Mouse (Mus musculus) cortical plate, adult 2 months (tissue): ENCODE measurements around the gene Ksr1. TPM values are rescaled to one million over a fixed set of nuclear protein-coding genes. Genes with fewer than 3 reads are reported as not detected.

ENCODE experiments used
- H3K27ac ChIP-seq: fragments of 200-500 bp; 2 replicates; pipeline ENCODE4 v1.5.1; 2012; ENCODE audit warnings: low read length, control low read depth, inconsistent platforms; ENCODE audit not compliant: insufficient read depth
- H3K4me1 ChIP-seq: fragments of 200-500 bp; 2 replicates; pipeline ENCODE4 v1.6.1; 2011; ENCODE audit warnings: low read length; ENCODE audit not compliant: control insufficient read depth, insufficient read depth
- H3K4me3 ChIP-seq: fragments of 200-500 bp; 2 replicates; pipeline ENCODE4 v1.5.1; 2011; ENCODE audit warnings: mild to moderate bottlenecking, low read length, control low read depth; ENCODE audit not compliant: insufficient read depth
- CTCF ChIP-seq: fragments of 200-500 bp; IDR thresholded peaks from 2 replicates; pipeline ENCODE4 v1.5.1; 2011; ENCODE audit warnings: mild to moderate bottlenecking, control low read depth, low read length; ENCODE audit not compliant: insufficient read depth; ENCODE audit errors: extremely low read depth
- POLR2A ChIP-seq: fragments of 200-500 bp; IDR thresholded peaks from 2 replicates; pipeline ENCODE4 v1.6.1; 2011; ENCODE audit warnings: mild to moderate bottlenecking, low read length, control low read depth; ENCODE audit not compliant: insufficient read depth; ENCODE audit errors: extremely low read depth
- polyA plus RNA-seq: library from polyadenylated mRNA; depleted of rRNA; stranded (reverse); fragments of >200 nt; gene quantifications from 2 replicates; pipeline ENCODE4 v1.2.3, GENCODE M21; 2012

Gene Ksr1
- polyA plus RNA-seq, 1 experiment: 32.8 TPM

DNA sequence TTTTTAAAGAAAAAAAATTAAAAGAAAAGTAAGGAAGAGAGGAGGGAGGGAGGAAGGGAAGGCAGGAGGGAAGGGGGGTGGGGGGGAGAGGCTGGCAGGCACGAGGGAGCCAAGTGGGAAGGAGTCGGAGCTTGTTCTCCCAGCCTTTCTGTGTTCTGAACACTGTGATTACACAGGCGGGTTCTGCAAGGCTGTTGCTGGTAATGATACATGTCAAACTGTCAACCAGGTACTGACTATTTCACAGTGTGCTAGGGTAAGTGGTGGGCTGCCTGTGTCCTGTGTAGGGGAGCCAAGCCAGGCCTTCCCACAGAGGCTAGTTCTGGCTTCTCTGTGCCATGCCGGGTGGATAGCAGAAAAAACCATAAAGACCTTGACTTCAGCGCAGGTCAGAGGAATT, 57.2 kb downstream of the Ksr1 start:
- H3K4me3 ChIP-seq: no peak overlapping the region
- H3K4me1 ChIP-seq: peaks cover 3% of the 10 kb centered on the region
- TF ChIP-seq POLR2A: no peak
- no peak for TF ChIP-seq CTCF
- H3K27ac ChIP-seq: no peak overlapping the region

DNA sequence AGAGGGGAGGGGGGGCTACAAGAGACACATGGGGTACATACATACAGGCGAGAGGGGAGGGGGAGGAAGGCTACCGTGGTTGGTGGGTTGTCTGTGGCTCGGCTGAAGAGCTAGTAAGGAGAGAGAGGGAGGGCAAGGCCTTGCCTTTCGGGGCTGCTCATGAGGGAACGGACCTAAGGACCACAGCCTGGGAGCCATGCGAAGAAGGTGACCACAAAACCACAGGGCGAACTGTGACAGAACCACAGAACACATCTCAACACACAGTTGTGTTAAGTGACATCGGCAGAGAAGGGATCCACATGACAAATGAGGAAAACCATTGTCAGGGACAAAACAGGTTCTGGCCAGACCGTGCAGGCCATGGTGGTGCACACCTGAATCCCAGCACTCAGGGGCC, 57.9 kb downstream of the Ksr1 start:
- Histone ChIP-seq H3K4me3 (no peak overlapping the region), H3K4me1 (peaks cover 4% of the 10 kb centered on the region), H3K27ac (no peak overlapping the region)
- no peak for TF ChIP-seq POLR2A

DNA sequence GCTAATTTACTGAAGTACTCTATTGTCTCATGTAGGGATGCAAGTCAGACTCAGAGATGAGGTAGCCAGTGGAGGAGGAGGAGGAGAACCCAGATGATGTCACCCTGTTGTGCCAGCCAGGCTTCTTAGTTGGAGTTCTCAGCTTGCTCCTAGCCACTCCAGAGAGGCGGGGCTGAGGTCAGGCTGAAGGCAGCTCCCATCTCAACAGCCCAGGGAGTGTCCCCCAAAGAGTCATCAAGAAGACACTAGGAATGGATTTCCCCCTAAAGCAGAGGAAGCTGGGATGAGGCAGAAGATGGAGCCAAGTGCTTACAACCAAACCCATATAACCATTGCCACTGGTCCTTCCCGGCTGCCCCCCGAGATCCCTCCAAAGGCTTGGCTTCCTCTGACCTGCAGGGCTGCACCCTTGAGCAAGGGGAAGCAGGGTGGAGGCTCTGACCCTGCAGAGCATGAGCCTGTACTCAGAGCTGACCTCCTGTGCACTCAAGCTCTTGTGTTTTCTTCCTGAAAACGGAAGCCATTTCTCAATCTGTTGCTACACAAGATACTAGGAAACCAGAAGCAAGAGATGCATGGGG, 58.4 kb downstream of the Ksr1 start:
- Histone ChIP-seq H3K27ac (no peak overlapping the region), H3K4me3 (no peak overlapping the region), H3K4me1 (peaks cover 4% of the 10 kb centered on the region)
- TF ChIP-seq CTCF (no peak), POLR2A (no peak)

DNA sequence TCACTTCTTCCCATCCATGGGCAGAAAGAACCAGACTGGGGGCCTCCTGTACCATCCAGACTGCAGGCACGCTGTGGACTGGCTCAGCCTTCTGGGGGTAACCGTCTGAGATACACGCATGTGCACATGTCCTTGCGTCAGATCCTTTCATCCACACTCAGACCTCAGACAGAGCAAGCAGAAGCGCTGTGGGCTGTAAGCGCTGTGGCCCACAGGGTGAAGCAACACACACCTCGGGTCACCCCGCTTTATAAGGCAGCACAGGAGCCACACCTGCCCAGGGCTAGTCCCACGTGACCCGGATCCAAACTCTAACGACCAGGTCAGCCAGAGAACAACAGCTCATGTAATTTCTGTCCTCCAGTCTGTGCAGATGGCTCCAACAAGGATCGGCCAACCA, 59.4 kb downstream of the Ksr1 start:
- TF ChIP-seq CTCF (no peak), POLR2A (no peak)
- H3K27ac ChIP-seq: no peak overlapping the region
- H3K4me3 ChIP-seq: no peak overlapping the region
- H3K4me1 ChIP-seq: peaks cover 8% of the 10 kb centered on the region

DNA sequence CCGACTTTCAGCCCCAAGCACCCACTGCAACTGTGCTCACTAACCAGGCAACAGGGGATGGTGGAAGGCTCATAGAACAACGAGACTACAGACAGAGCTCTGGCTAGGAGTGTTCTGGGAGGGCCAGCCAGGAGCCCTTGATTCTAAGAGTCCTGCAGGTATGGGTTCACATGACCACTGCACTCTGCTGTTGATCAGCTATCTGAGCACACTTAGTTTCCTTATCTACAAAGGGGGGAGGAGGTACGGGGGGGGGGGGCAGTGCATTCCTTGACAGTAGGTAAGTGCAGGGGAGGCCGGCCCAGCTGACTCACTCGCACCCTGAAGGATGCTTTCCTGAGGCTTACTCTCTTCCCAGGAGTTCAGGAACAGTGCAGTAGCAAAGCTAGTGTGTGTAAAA, 61.1 kb downstream of the Ksr1 start:
- Histone ChIP-seq H3K4me1 (peaks cover 15% of the 10 kb centered on the region), H3K27ac (no peak overlapping the region), H3K4me3 (no peak overlapping the region)
- TF ChIP-seq CTCF (no peak), POLR2A (no peak)

DNA sequence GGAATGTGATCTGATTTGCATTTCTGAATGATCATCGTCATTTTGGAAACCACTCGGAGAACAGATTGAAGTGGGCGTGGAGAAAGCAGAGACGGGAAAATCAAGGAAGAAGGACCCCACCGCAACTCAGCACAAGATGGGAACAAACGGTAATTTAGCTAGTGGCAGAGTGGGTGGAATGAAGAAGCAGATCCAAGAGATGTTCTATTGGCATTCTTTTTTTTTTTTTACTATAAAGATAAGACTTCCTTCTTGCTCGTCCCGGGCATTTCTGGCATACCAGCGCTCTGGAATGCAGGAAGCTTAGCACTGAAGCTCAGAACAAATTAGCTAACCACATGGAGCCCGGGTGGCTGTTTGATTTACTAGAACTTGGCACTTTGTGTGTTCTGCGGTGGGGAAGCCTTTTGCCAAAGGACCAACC, 63.2 kb downstream of the Ksr1 start:
- peaks cover 13% of the 10 kb centered on the region for H3K4me1 ChIP-seq
- no peak overlapping the region for H3K4me3 ChIP-seq
- TF ChIP-seq CTCF (no peak), POLR2A (no peak)
- H3K27ac ChIP-seq: no peak overlapping the region

DNA sequence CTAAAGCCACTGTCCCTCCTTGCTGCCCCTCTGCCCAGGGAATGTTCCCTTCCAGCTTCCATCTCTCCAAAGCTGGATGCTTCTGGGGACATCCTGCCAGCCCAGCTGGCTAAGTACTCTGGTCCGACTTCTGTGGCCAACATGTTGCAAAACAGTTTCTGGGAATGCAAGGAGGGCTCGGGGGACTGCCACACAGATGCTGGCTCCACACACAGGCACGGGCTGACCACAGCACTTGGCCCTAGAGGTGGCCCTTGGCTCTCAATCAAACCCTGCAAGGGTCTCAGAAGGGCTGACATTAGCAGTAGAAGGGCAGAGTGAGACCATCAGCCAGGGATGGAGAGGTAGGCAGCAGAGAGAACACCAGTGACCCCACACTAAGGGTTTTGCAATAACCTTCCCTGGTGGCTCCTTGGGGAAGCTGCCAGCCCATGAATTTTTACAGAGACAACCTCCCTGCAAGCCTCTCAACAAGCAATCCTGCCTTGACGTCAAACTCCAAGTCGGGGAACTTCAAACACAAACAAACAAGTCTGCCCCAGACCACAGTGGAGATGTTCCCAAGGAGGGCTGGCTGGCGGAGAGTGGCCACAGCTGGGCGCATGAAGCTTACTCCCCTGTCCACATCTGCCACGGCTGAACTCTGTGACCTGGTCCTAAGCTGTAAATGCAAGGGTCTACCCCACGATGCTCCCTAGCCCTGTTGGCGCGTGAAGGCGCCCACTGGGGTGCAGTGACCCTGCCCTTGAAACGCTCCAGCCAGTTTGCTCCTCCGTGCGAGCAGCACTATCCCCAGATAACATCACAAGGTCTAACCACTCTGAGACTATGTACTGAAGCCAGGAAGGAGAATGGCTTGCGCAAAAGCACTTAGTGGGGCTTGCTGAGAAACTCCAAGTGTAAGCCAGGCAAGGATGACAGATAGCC, 65.0 kb downstream of the Ksr1 start:
- Histone ChIP-seq H3K4me1 (peaks cover 13% of the 10 kb centered on the region), H3K27ac (no peak overlapping the region), H3K4me3 (no peak overlapping the region)
- no peak for TF ChIP-seq CTCF
- no peak for TF ChIP-seq POLR2A

DNA sequence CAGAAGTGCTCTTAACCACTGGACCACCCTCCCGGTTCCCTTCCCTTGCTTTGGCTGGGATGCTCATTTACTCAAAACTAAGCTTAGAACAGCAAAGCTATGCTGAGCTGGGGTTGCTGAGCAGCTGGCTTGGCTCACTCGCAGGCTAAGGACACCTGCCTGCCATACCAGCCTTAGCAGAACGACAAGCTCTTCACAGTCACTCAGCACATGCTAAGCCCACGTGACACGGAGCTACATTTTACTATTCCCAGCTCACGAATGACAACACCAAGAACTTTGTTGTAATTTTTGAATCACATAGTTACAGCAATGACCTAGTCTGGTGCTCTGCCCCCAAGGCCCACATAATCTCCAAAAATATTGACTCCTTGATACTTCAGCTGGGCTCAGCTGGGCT, 66.1 kb downstream of the Ksr1 start:
- Histone ChIP-seq H3K27ac (no peak overlapping the region), H3K4me1 (peaks cover 13% of the 10 kb centered on the region), H3K4me3 (no peak overlapping the region)
- TF ChIP-seq POLR2A: no peak
- no peak for TF ChIP-seq CTCF

DNA sequence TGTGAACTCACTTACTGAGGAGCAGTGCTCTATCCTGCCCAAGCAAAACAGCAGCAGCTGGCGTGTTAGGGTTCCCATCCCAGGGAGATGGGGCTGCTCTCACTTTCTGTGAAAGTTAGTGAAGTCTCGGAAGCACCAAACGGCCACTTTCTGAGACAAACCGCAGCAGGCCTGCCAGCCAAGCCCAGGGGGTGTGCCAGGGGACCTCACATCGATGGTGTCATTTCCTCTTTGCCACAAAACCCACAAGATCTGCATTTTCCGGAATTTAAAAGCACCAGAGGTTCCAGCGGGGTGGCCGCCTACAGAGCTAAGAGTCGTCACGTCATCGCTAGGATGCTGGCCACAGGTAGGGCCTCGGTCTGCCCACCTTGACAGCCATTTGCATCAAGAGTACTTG, 69.7 kb downstream of the Ksr1 start:
- H3K4me3 ChIP-seq: no peak overlapping the region
- H3K4me1 ChIP-seq: peaks cover 9% of the 10 kb centered on the region
- no peak overlapping the region for H3K27ac ChIP-seq
- TF ChIP-seq CTCF (no peak), POLR2A (no peak)

DNA sequence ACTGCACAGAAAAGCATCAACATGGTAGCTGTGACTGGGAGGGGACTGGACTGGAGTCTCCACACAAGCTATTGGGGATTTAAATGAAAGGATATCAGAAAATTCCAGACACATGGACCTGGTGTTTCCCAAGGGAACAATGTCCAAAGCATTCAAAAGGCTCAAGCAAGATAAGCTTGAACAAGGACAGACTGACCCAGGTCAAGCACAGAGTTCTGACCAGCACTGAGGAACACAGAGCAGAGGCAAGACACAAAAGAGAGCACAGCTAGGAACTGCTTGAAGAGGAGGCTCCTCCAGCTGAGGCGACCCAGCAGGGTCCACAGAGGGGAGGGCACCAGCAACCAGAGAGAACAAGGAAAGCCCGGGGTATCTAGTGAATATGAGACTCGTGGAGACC, 71.2 kb downstream of the Ksr1 start:
- Histone ChIP-seq H3K27ac (no peak overlapping the region), H3K4me3 (no peak overlapping the region), H3K4me1 (peaks cover 7% of the 10 kb centered on the region)
- no peak for TF ChIP-seq CTCF

DNA sequence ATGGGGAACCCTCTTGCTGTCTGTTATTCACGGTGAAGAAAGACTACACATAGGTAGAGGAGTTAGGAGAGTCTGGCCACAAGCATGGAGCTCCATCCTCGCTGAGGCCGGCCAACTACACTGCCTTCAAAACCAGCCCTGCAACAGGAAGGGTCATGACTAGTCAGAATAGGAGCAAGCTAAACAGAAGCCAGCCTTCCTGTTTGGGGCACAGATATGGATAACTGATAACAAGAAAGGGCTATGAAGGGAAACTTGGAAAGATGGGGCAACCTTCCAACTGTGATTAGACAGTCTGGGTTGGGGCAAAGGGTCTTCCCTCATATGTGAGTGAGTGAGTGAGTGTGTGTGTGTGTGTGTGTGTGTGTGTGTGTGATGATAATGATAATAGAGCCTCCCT, 71.6 kb downstream of the Ksr1 start:
- no peak overlapping the region for H3K27ac ChIP-seq
- no peak overlapping the region for H3K4me3 ChIP-seq
- TF ChIP-seq POLR2A (no peak), CTCF (no peak)
- H3K4me1 ChIP-seq: peaks cover 7% of the 10 kb centered on the region
